Mouse (Mus musculus): ENCODE results near the gene Phf19.
A peak's percentile ranks its signal among the peaks of the same experiment; 100 is the strongest.

The Phf19 gene

GRCm38 (mm10) chr2:34896821-34897460, 16.9 kb downstream of the Phf19 start:
- DNase-seq (ENCODE audit: low spot score in 2 of 2): no peak

GRCm38 (mm10) chr2:34895503-34896113, 18.2 kb downstream of the Phf19 start:
- no peak for DNase-seq (ENCODE audit: low spot score in 2 of 2)

- DNase-seq (ENCODE audit: low spot score in 2 of 2): no peak
Observed at GRCm38 (mm10) chr2:34893950-34894349, 19.9 kb downstream of the Phf19 start.

- no peak for DNase-seq (ENCODE audit: low spot score in 2 of 2)
Observed at GRCm38 (mm10) chr2:34884186-34884585, 29.6 kb downstream of the Phf19 start.

- no peak for DNase-seq (ENCODE audit: low spot score in 2 of 2)
Observed at GRCm38 (mm10) chr2:34883190-34883589, 30.6 kb downstream of the Phf19 start.

- no peak for DNase-seq (ENCODE audit: low spot score in 2 of 2)
Observed at GRCm38 (mm10) chr2:34882757-34883156, 31.1 kb downstream of the Phf19 start.

GRCm38 (mm10) chr2:34880054-34880453, 33.8 kb downstream of the Phf19 start:
- no peak for DNase-seq (ENCODE audit: low spot score in 2 of 2)

- no peak for DNase-seq (ENCODE audit: low spot score in 2 of 2)
Observed at GRCm38 (mm10) chr2:34874816-34875345, 38.9 kb downstream of the Phf19 start, which contains the start of gene Psmd5. Psmd5 (minus strand) TSS chr2:34874968.

- DNase-seq (ENCODE audit: low spot score in 2 of 2): no peak
Observed at GRCm38 (mm10) chr2:34874271-34874670, 39.6 kb downstream of the Phf19 start, which contains the start of gene Cutal. Cutal (plus strand) TSS chr2:34874396.

GRCm38 (mm10) chr2:34870520-34871474, 43.0 kb downstream of the Phf19 start:
- DNase-seq (ENCODE audit: low spot score in 2 of 2): peak; percentile 87 to 88

- DNase-seq (ENCODE audit: low spot score in 2 of 2): peak in 1 of 2 experiments; percentile 19
Observed at GRCm38 (mm10) chr2:34869680-34870079, 44.1 kb downstream of the Phf19 start.

GRCm38 (mm10) chr2:34857728-34858127, 56.1 kb downstream of the Phf19 start:
- DNase-seq (ENCODE audit: low spot score in 2 of 2): no peak

- no peak for DNase-seq (ENCODE audit: low spot score in 2 of 2)
Observed at GRCm38 (mm10) chr2:34855265-34855664, 58.6 kb downstream of the Phf19 start.

- DNase-seq (ENCODE audit: low spot score in 2 of 2): no peak
Observed at GRCm38 (mm10) chr2:34847702-34848101, 66.1 kb downstream of the Phf19 start.
